Mouse (Mus musculus) intestine, embryonic 14.5 days (tissue): Measurements from ENCODE around the gene Olfr1111. TPM values are rescaled to one million over a fixed set of nuclear protein-coding genes. Genes with fewer than 3 reads are reported as not detected.
"Not testable (repeated sequence)": the region's sequence is repeated elsewhere in the genome, so short reads cannot be mapped to it uniquely, and the experiment has no call there.

Experiments used
- ATAC-seq: fragments of 200-750 bp; cut with Nextera tagmentation; replicated peaks from 2 replicates; pipeline ENCODE4 v1.8.0; 2017; ENCODE audit warnings: low read depth, moderate number of reproducible peaks, moderate TSS enrichment, moderate library complexity; ENCODE audit not compliant: low FRiP score, low TSS enrichment
- DNase-seq: peaks from one replicate; pipeline ENCODE4 v3.0.0-alpha.2; 2018; ENCODE audit warnings: low spot score
- H3K27ac ChIP-seq: fragments of 300-500 bp; sonication (generic); 2 replicates; pipeline ENCODE4 v1.5.1; 2014; ENCODE audit warnings: low read depth, mild to moderate bottlenecking, control low read depth
- H3K27me3 ChIP-seq: fragments of 300-500 bp; sonication (generic); replicated peaks from 2 replicates; pipeline ENCODE4 v1.6.1; 2014; ENCODE audit warnings: low read length, control low read depth; ENCODE audit not compliant: control insufficient read depth, insufficient read depth
- H3K36me3 ChIP-seq: fragments of 300-500 bp; sonication (generic); 2 replicates; pipeline ENCODE4 v1.6.1; 2014; ENCODE audit warnings: low read length, control low read depth; ENCODE audit not compliant: control insufficient read depth, insufficient read depth
- H3K4me1 ChIP-seq: fragments of 300-500 bp; sonication (generic); replicated peaks from 2 replicates; pipeline ENCODE4 v1.6.1; 2014; ENCODE audit warnings: low read length, control low read depth, mixed read lengths; ENCODE audit not compliant: control insufficient read depth, insufficient read depth
- H3K4me2 ChIP-seq: fragments of 300-500 bp; sonication (generic); 2 replicates; pipeline ENCODE4 v1.6.1; 2014; ENCODE audit warnings: low read length
- H3K4me3 ChIP-seq: fragments of 300-500 bp; sonication (generic); 2 replicates; pipeline ENCODE4 v1.5.1; 2014; ENCODE audit warnings: low read depth, low read length, control low read depth, mixed read lengths
- H3K9ac ChIP-seq: fragments of 300-500 bp; sonication (generic); 2 replicates; pipeline ENCODE4 v1.6.1; 2014; ENCODE audit warnings: mild to moderate bottlenecking, low read length
- H3K9me3 ChIP-seq: fragments of 300-500 bp; sonication (generic); 2 replicates; pipeline ENCODE4 v1.6.1; 2016; ENCODE audit warnings: low read length, control low read depth; ENCODE audit not compliant: control insufficient read depth
- WGBS: fragments of 180-500 bp; shearing (Covaris S2); extraction: QIAGEN DNeasy Blood & Tissue Kit; methylation state at CpG from one replicate; pipeline ENCODE4 v1.1.7; 2014; 5-methylcytosine and 5-hydroxymethylcytosine counted together
- polyA plus RNA-seq: library from polyadenylated mRNA; unstranded; fragments of >200 nt; fragmentation: Nextera tagmentation; extraction: Ambion mirVana; gene quantifications from 2 replicates; pipeline ENCODE4 v1.2.1, GENCODE M21; 2014

Olfr1111 gene
- not detected in 2 replicates for polyA plus RNA-seq

GRCm38 (mm10) chr2:87152524-87152923, at the start of gene Olfr1111:
Gene Olfr1111 (minus strand): TSS chr2:87152624.
- no peak within 1 kb of the TSS for H3K9ac ChIP-seq
- H3K36me3 ChIP-seq, result no peaks in the 10 kb centered on the region
- no peak within 1 kb of the TSS for H3K4me2 ChIP-seq
- DNase-seq, result no peak
- H3K27me3 ChIP-seq, result no peaks in the 10 kb centered on the region
- no peak within 1 kb of the TSS for H3K27ac ChIP-seq
- H3K4me1 ChIP-seq, result no peaks in the 10 kb centered on the region
- ATAC-seq, result no peak
- no peak within 1 kb of the TSS for H3K4me3 ChIP-seq
- H3K9me3 ChIP-seq, result no peaks in the 10 kb centered on the region

- Histone ChIP-seq H3K27me3 (no peaks in the 10 kb centered on the region), H3K27ac (no peak within 1 kb of the TSS), H3K4me3 (no peak within 1 kb of the TSS), H3K9ac (no peak within 1 kb of the TSS), H3K36me3 (no peaks in the 10 kb centered on the region), H3K4me1 (no peaks in the 10 kb centered on the region), H3K9me3 (no peaks in the 10 kb centered on the region), H3K4me2 (no peak within 1 kb of the TSS)
- DNase-seq (no peak), ATAC-seq (no peak)
- WGBS, result 84% methylated on average over 1 of the region's 1 CpGs
These were observed 35.1 kb upstream of the Olfr1111 start, which contains the start of gene Olfr1112 for GRCm38 (mm10) chr2:87187498-87187897. Gene Olfr1112 (plus strand): TSS chr2:87187798.

GRCm38 (mm10) chr2:87167731-87168130, 15.3 kb upstream of the Olfr1111 start:
- H3K27ac ChIP-seq, ATAC-seq: not testable (repeated sequence)
- 80% methylated on average over 2 of the region's 2 CpGs for WGBS

DNA sequence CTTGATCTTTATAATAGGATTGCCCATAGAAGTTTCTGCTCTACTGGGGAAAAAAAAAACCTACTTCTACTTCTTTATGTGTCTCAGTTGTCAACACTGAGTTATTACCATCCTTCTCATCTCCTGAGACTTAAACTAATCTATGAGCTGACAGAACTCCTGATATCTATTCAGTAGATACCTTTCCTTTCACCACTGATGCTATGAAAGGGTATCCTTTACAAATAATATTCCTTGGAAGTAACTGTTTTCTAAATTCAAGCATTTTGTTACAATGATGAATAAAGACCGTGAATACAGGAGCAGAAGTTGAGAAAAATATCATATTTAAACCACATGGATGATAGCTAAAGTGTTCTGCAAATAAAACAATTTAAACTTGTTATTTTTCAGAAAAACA, 12.2 kb downstream of the Olfr1111 start, which contains the start of gene Olfr1110:
Olfr1110 (minus strand) TSS at position 101 of the 400 bp plus-strand sequence.
- no peaks in the 10 kb centered on the region for H3K27me3 ChIP-seq
- no peaks in the 10 kb centered on the region for H3K36me3 ChIP-seq
- H3K4me2 ChIP-seq, result no peak within 1 kb of the TSS
- ATAC-seq (no peak), DNase-seq (no peak)
- 83% methylated on average over 1 of the region's 1 CpGs for WGBS
- no peak within 1 kb of the TSS for H3K27ac ChIP-seq
- no peaks in the 10 kb centered on the region for H3K9me3 ChIP-seq
- H3K4me1 ChIP-seq, result no peaks in the 10 kb centered on the region
- H3K4me3 ChIP-seq, result no peak within 1 kb of the TSS
- H3K9ac ChIP-seq, result no peak within 1 kb of the TSS

More at GRCm38 (mm10) chr2:87167731-87168130, 15.3 kb upstream of the Olfr1111 start:
- not testable (repeated sequence) for H3K4me2 ChIP-seq, H3K4me3 ChIP-seq, H3K9me3 ChIP-seq, DNase-seq, H3K27me3 ChIP-seq, H3K36me3 ChIP-seq, H3K4me1 ChIP-seq, H3K9ac ChIP-seq

GRCm38 (mm10) chr2:87114467-87114866, 38.0 kb downstream of the Olfr1111 start, which contains the start of gene Olfr259:
Gene Olfr259 (minus strand): TSS chr2:87114567.
- Histone ChIP-seq H3K27ac (no peak within 1 kb of the TSS), H3K9ac (no peak within 1 kb of the TSS), H3K4me3 (no peak within 1 kb of the TSS), H3K4me2 (no peak within 1 kb of the TSS), H3K36me3 (no peaks in the 10 kb centered on the region), H3K9me3 (no peaks in the 10 kb centered on the region), H3K4me1 (no peaks in the 10 kb centered on the region), H3K27me3 (no peaks in the 10 kb centered on the region)
- DNase-seq (no peak), ATAC-seq (no peak)

Other genes with a start within 250 kb of the Olfr1111 start
- gene Olfr1098, start 228.1 kb downstream of the Olfr1111 start, polyA plus RNA-seq, result not detected in 2 replicates
- gene Olfr1099, start 191.9 kb downstream of the Olfr1111 start, polyA plus RNA-seq, result not detected in 2 replicates
- not detected in 2 replicates for gene Olfr1100, start 172.7 kb downstream of the Olfr1111 start, polyA plus RNA-seq
- gene Olfr1101, start 161.4 kb downstream of the Olfr1111 start, polyA plus RNA-seq, result not detected in 2 replicates
- gene Olfr1102, start 154.2 kb downstream of the Olfr1111 start, polyA plus RNA-seq, result not detected in 2 replicates
- gene Olfr1104, start 125.5 kb downstream of the Olfr1111 start, polyA plus RNA-seq, result not detected in 2 replicates
- gene Olfr1105, start 116.1 kb downstream of the Olfr1111 start, polyA plus RNA-seq, result not detected in 2 replicates
- gene Olfr1106, start 100.4 kb downstream of the Olfr1111 start, polyA plus RNA-seq, result not detected in 2 replicates
- gene Olfr1107, start 76.8 kb downstream of the Olfr1111 start, polyA plus RNA-seq, result not detected in 2 replicates
- not detected in 2 replicates for gene Olfr1109, start 56.6 kb downstream of the Olfr1111 start, polyA plus RNA-seq
- gene Olfr259, start 38.1 kb downstream of the Olfr1111 start, polyA plus RNA-seq, result not detected in 2 replicates
- gene Olfr1110, start 12.3 kb downstream of the Olfr1111 start, polyA plus RNA-seq, result not detected in 2 replicates
- not detected in 2 replicates for gene Olfr1112, start 35.2 kb upstream of the Olfr1111 start, polyA plus RNA-seq
- not detected in 2 replicates for gene Olfr1113, start 56.3 kb upstream of the Olfr1111 start, polyA plus RNA-seq
- not detected in 2 replicates for gene Olfr1115, start 95.4 kb upstream of the Olfr1111 start, polyA plus RNA-seq
- not detected in 2 replicates for gene Olfr1116, start 114.9 kb upstream of the Olfr1111 start, polyA plus RNA-seq
- not detected in 2 replicates for gene Olfr1118, start 155.0 kb upstream of the Olfr1111 start, polyA plus RNA-seq
- gene Olfr1120, start 202.2 kb upstream of the Olfr1111 start, polyA plus RNA-seq, result not detected in 2 replicates
- not detected in 2 replicates for gene Olfr1121, start 217.3 kb upstream of the Olfr1111 start, polyA plus RNA-seq
- not detected in 2 replicates for gene Olfr1122, start 233.2 kb upstream of the Olfr1111 start, polyA plus RNA-seq